Mouse (Mus musculus) c-Kit-positive CD71-positive TER-119-positive erythroid progenitor cells, embryonic 14.5 days (primary cell): ENCODE results near the gene Vipr2.

Source experiments
- DNase-seq: peaks from one replicate; pipeline ENCODE4 v3.0.0-alpha.2; 2013; ENCODE audit warnings: low spot score

The Vipr2 gene

GRCm38 (mm10) chr12:116096361-116096904, 18.9 kb downstream of the Vipr2 start:
- no peak for DNase-seq

- DNase-seq, result no peak
These were observed 19.6 kb downstream of the Vipr2 start for GRCm38 (mm10) chr12:116097166-116097565.

GRCm38 (mm10) chr12:116101945-116102344, 24.4 kb downstream of the Vipr2 start:
- no peak for DNase-seq

- no peak for DNase-seq
These were observed 32.2 kb downstream of the Vipr2 start for GRCm38 (mm10) chr12:116109451-116110353.

GRCm38 (mm10) chr12:116111007-116111694, 33.6 kb downstream of the Vipr2 start:
- DNase-seq, result no peak

GRCm38 (mm10) chr12:116115781-116116180, 38.3 kb downstream of the Vipr2 start:
- no peak for DNase-seq

GRCm38 (mm10) chr12:116116455-116116854, 38.9 kb downstream of the Vipr2 start:
- no peak for DNase-seq

- no peak for DNase-seq
These were observed 39.9 kb downstream of the Vipr2 start for GRCm38 (mm10) chr12:116117352-116117929.

- no peak for DNase-seq
These were observed 41.5 kb downstream of the Vipr2 start for GRCm38 (mm10) chr12:116119001-116119400.

GRCm38 (mm10) chr12:116123786-116124185, 46.3 kb downstream of the Vipr2 start:
- DNase-seq, result no peak

GRCm38 (mm10) chr12:116130936-116131335, 53.4 kb downstream of the Vipr2 start:
- DNase-seq, result no peak

- DNase-seq, result no peak
These were observed 55.4 kb downstream of the Vipr2 start for GRCm38 (mm10) chr12:116132909-116133308.

GRCm38 (mm10) chr12:116135906-116136305, 58.4 kb downstream of the Vipr2 start:
- no peak for DNase-seq

GRCm38 (mm10) chr12:116138322-116139205, 61.0 kb downstream of the Vipr2 start:
- DNase-seq, result no peak

- no peak for DNase-seq
These were observed 63.1 kb downstream of the Vipr2 start for GRCm38 (mm10) chr12:116140605-116141004.

GRCm38 (mm10) chr12:116141816-116142215, 64.3 kb downstream of the Vipr2 start:
- DNase-seq, result no peak

GRCm38 (mm10) chr12:116142464-116142863, 64.9 kb downstream of the Vipr2 start:
- no peak for DNase-seq

- DNase-seq, result no peak
These were observed 67.7 kb downstream of the Vipr2 start for GRCm38 (mm10) chr12:116145246-116145645.

GRCm38 (mm10) chr12:116145686-116146085, 68.2 kb downstream of the Vipr2 start:
- DNase-seq, result no peak

- no peak for DNase-seq
These were observed 69.6 kb downstream of the Vipr2 start for GRCm38 (mm10) chr12:116146996-116147634.

GRCm38 (mm10) chr12:116152866-116153428, 75.4 kb downstream of the Vipr2 start:
- DNase-seq, result no peak
